Mouse (Mus musculus) activated CD4-positive, CD25-positive, alpha-beta regulatory T cell (primary cell): ENCODE data around the gene Hes1. TPM values are rescaled to one million over a fixed set of nuclear protein-coding genes. Genes with fewer than 3 reads are reported as not detected.

Experiments
- polyA plus RNA-seq, 2 experiments: library from polyadenylated mRNA; unstranded; fragments of 100-300 nt; shearing (Covaris generic); gene quantifications; one replicate each; pipeline ENCODE4 v1.2.1; 2017

The Hes1 gene
- under 1 TPM in 1 of 2 experiments, not detected in 1; 0.71 TPM for polyA plus RNA-seq

GRCm38 (mm10) chr16:30063984-30064453 lies at the start of gene Hes1:
Gene Hes1, plus strand, starts transcription at chr16:30064384.

Other genes with a start within 250 kb of the Hes1 start
- gene Cpn2, start 203.1 kb downstream of the Hes1 start, polyA plus RNA-seq: under 1 TPM in 1 of 2 experiments, not detected in 1; 0.04 TPM
- under 1 TPM in 1 of 2 experiments, not detected in 1; 0.39 TPM for gene Lrrc15, start 218.9 kb downstream of the Hes1 start, polyA plus RNA-seq
- gene Gp5, start 246.4 kb downstream of the Hes1 start, polyA plus RNA-seq: under 1 TPM in 1 of 2 experiments, not detected in 1; 0.36 TPM